ENCODE assay signal across 11 mouse cellular contexts in genomic region chr2:144720407-144720959, GRCm38 (mm10).
DNase-seq lines count a peak whose midpoint lies in the region; ATAC-seq and TF ChIP-seq lines count a peak whose summit lies in the region.
"Had no signal": no experiment of that assay in that cellular context is flagged by ENCODE, and none has a peak within 500 bp of the region (broad histone marks: within the 10 kb centered on the region; RNA-seq: fewer than 3 reads in every experiment).

No protein-coding gene starts in this region.

- WGBS in lung, adult 2 months, result 33% methylated on average over 5 of the region's 5 CpGs
- WGBS in lung, embryonic 16.5 days, result 36% methylated on average over 5 of the region's 5 CpGs
- WGBS in stomach, embryonic 16.5 days, result 20% methylated on average over 5 of the region's 5 CpGs
- WGBS in limb, embryonic 10.5 days, result 56% methylated on average over 5 of the region's 5 CpGs

- H3K27ac ChIP-seq in gastrocnemius, adult 2 months, result peak overlapping the region; percentile 38
- no peak overlapping the region for H3K27ac ChIP-seq in lung, embryonic 16.5 days (ENCODE audit: low read length)
- peak overlapping the region; percentile 54; the same call in 1 of the 2 replicates for H3K27ac ChIP-seq in stomach, embryonic 16.5 days (ENCODE audit: low read length)
- H3K27ac ChIP-seq in limb, embryonic 10.5 days, result no peak overlapping the region
- H3K27ac ChIP-seq: hindbrain, postnatal 0 days had no signal

- H3K4me1 ChIP-seq in lung, adult 2 months (ENCODE audit: control insufficient read depth, insufficient read depth, low read length), result no peaks in the 10 kb centered on the region; the same call in 1 of the 2 replicates
- H3K4me1 ChIP-seq in lung, embryonic 16.5 days (replicated peaks; ENCODE audit: control insufficient read depth, insufficient read depth, low read length), result peaks cover 6% of the 10 kb centered on the region
- peaks cover 9% of the 10 kb centered on the region for H3K4me1 ChIP-seq in stomach, embryonic 16.5 days (ENCODE audit: control insufficient read depth, insufficient read depth, low read length)
- H3K4me1 ChIP-seq in limb, embryonic 10.5 days, result peaks cover 4% of the 10 kb centered on the region

- no peak overlapping the region for H3K4me2 ChIP-seq in lung, embryonic 16.5 days (ENCODE audit: low read depth, low read length)
- H3K4me2 ChIP-seq in stomach, embryonic 16.5 days (ENCODE audit: low read depth, low read length), result no peak overlapping the region
- H3K4me2 ChIP-seq: heart, embryonic 12.5 days had no signal

- peak; percentile 35 for ATAC-seq in lung, embryonic 16.5 days (ENCODE audit: low read depth)
- ATAC-seq in stomach, embryonic 16.5 days (ENCODE audit: insufficient read depth, low FRiP score), result 0 out of 2 replicates have a peak, but pooled peaks have one; percentile 15
- ATAC-seq: hindbrain, postnatal 0 days had no signal

- TF ChIP-seq CTCF in gastrocnemius, adult 2 months (IDR thresholded peaks at IDR 0.05), result no peak
- no peak for TF ChIP-seq CTCF in lung, adult 2 months (IDR thresholded peaks at IDR 0.05; ENCODE audit: insufficient read depth, low read length)

- peak; percentile 25 for DNase-seq in gastrocnemius, adult 2 months
- DNase-seq in gastrocnemius, postnatal 36 days, result no peak
- DNase-seq in lung, adult 18-20 months, result peak; percentile 14 to 23
- DNase-seq in lung, adult 2 months, result no peak
- DNase-seq in limb, embryonic 10.5 days (ENCODE audit: low spot score), result no peak
- DNase-seq in embryo, embryonic 11 days, result no peak
- DNase-seq: cerebellum, adult 11 months had no signal

- H3K27me3 ChIP-seq in lung, embryonic 16.5 days (ENCODE audit: control insufficient read depth, insufficient read depth, low read depth, low read length), result no peaks in the 10 kb centered on the region
- H3K27me3 ChIP-seq in stomach, embryonic 16.5 days (ENCODE audit: control insufficient read depth, insufficient read depth, low read length), result no peaks in the 10 kb centered on the region
- H3K27me3 ChIP-seq in limb, embryonic 10.5 days (ENCODE audit: low read depth, poor library complexity, severe bottlenecking), result no peaks in the 10 kb centered on the region
- H3K27me3 ChIP-seq: heart, embryonic 12.5 days had no signal

- no peak for TF ChIP-seq POLR2A in lung, adult 2 months (IDR thresholded peaks at IDR 0.05; ENCODE audit: borderline replicate concordance, extremely low read depth, low read depth, low read length)

- H3K9me3 ChIP-seq in lung, embryonic 16.5 days (ENCODE audit: control insufficient read depth, low read length), result no peaks in the 10 kb centered on the region
- H3K9me3 ChIP-seq in stomach, embryonic 16.5 days (replicated peaks; ENCODE audit: control insufficient read depth, low read length), result no peaks in the 10 kb centered on the region
- H3K9me3 ChIP-seq in limb, embryonic 10.5 days (replicated peaks), result no peaks in the 10 kb centered on the region
- H3K9me3 ChIP-seq: heart, embryonic 12.5 days had no signal

- no peak overlapping the region for H3K4me3 ChIP-seq in gastrocnemius, adult 2 months
- no peak overlapping the region for H3K4me3 ChIP-seq in lung, adult 2 months (replicated peaks; ENCODE audit: extremely low read depth, low read depth, low read length)
- H3K4me3 ChIP-seq in lung, embryonic 16.5 days (ENCODE audit: low read length), result no peak overlapping the region
- no peak overlapping the region for H3K4me3 ChIP-seq in stomach, embryonic 16.5 days (replicated peaks; ENCODE audit: low read length)
- no peak overlapping the region for H3K4me3 ChIP-seq in limb, embryonic 10.5 days
- H3K4me3 ChIP-seq: heart, embryonic 12.5 days had no signal

- H3K9ac ChIP-seq in lung, embryonic 16.5 days (ENCODE audit: low read length), result no peak overlapping the region
- H3K9ac ChIP-seq in stomach, embryonic 16.5 days (ENCODE audit: low read length), result no peak overlapping the region
- H3K9ac ChIP-seq: heart, embryonic 12.5 days had no signal

- no peaks in the 10 kb centered on the region for H3K36me3 ChIP-seq in lung, embryonic 16.5 days (ENCODE audit: control insufficient read depth, insufficient read depth, low read length)
- no peaks in the 10 kb centered on the region for H3K36me3 ChIP-seq in stomach, embryonic 16.5 days (ENCODE audit: control insufficient read depth, insufficient read depth, low read length)
- H3K36me3 ChIP-seq in limb, embryonic 10.5 days, result no peaks in the 10 kb centered on the region
- H3K36me3 ChIP-seq: heart, embryonic 12.5 days had no signal

- intact Hi-C loops in gastrocnemius, adult 2 months (cut with DNase I), result no loop called here
- intact Hi-C loops in gastrocnemius, postnatal 36 days (cut with DNase I), result no loop called here

Comparison
In these comparisons a context has a peak if more than half of its experiments do, and no peak if none do; other contexts are left out.
1. DNase-seq: peak in gastrocnemius, adult 2 months (single experiment) and lung, adult 18-20 months (2 of 2); none in gastrocnemius, postnatal 36 days (0 of 2), lung, adult 2 months (single experiment), limb, embryonic 10.5 days (single experiment) and embryo, embryonic 11 days (single experiment).
2. H3K27ac ChIP-seq: peak in gastrocnemius, adult 2 months (single experiment) and stomach, embryonic 16.5 days (single experiment); none in lung, embryonic 16.5 days (single experiment) and limb, embryonic 10.5 days (single experiment).